Mouse (Mus musculus) CH12.LX (cell line): ENCODE measurements at regions not wholly inside any gene's neighbourhood (a gene's known extent, or its start where the extent isn't known, plus 50 kb on each side); places are given as distances from the start of the nearest gene placed in this dataset.

Experiments used
- DNase-seq: peaks from one replicate; pipeline ENCODE4 v3.0.0-alpha.2; 2013; ENCODE audit errors: extremely low read depth
- H3K27ac ChIP-seq: 2 replicates; pipeline ENCODE4 v1.5.1; 2012; ENCODE audit warnings: low read depth, mild to moderate bottlenecking, control low read depth, moderate library complexity; ENCODE audit not compliant: insufficient read depth
- H3K27me3 ChIP-seq: replicated peaks from 2 replicates; pipeline ENCODE3; 2012; ENCODE audit warnings: inconsistent platforms
- H3K36me3 ChIP-seq, 2 experiments: replicated peaks in 1 of 2; 2 replicates each; pipeline versions ENCODE3 to v1.6.1; 2012; ENCODE audit warnings: inconsistent platforms in 1 of 2, low read length in 1 of 2, mild to moderate bottlenecking in 1 of 2, mixed read lengths in 1 of 2, moderate library complexity in 1 of 2; ENCODE audit not compliant: control insufficient read depth in 1 of 2, insufficient read depth in 1 of 2
- H3K4me1 ChIP-seq, 2 experiments: 2 replicates each; pipeline ENCODE4 v1.6.1; 2012; ENCODE audit warnings: inconsistent platforms in 1 of 2, moderate library complexity in 1 of 2; ENCODE audit not compliant: insufficient read depth in 2 of 2, control insufficient read depth in 1 of 2
- H3K4me2 ChIP-seq: 2 replicates; pipeline ENCODE4 v1.6.1; 2012; ENCODE audit warnings: low read depth, mild to moderate bottlenecking, control low read depth; ENCODE audit not compliant: poor library complexity, insufficient read depth, severe bottlenecking
- H3K4me3 ChIP-seq, 3 experiments: fragments of 150-350 bp in 1 of 3; sonication (generic) in 1 of 3; replicated peaks in 1 of 3; 2 replicates each; pipeline versions ENCODE3 to v1.5.1; 2011 to 2012; ENCODE audit warnings: low read depth in 2 of 3, low read length in 2 of 3, mild to moderate bottlenecking in 2 of 3, moderate library complexity in 2 of 3, control low read depth in 1 of 3, improper control_type of control experiment in 1 of 3, inconsistent platforms in 1 of 3, mixed read lengths in 1 of 3; ENCODE audit not compliant: poor library complexity in 1 of 3
- H3K79me2 ChIP-seq: replicated peaks from 2 replicates; pipeline ENCODE4 v1.6.1; 2012; ENCODE audit warnings: mild to moderate bottlenecking, moderate library complexity; ENCODE audit not compliant: control insufficient read depth, poor library complexity, insufficient read depth, severe bottlenecking; ENCODE audit errors: extremely low read depth
- H3K9ac ChIP-seq: 2 replicates; pipeline ENCODE4 v1.6.1; 2012; ENCODE audit warnings: low read depth, mild to moderate bottlenecking, control low read depth, moderate library complexity; ENCODE audit not compliant: insufficient read depth
- H3K9me3 ChIP-seq: replicated peaks from 2 replicates; pipeline ENCODE3; 2012; ENCODE audit warnings: low read length, inconsistent platforms, mixed read lengths
- BHLHE40 ChIP-seq: IDR thresholded peaks from 2 replicates; pipeline ENCODE4 v1.6.1; 2011; ENCODE audit warnings: mild to moderate bottlenecking, low read depth, low read length, improper control_type of control experiment
- CHD1 ChIP-seq: IDR thresholded peaks from 2 replicates; pipeline ENCODE4 v1.6.1; 2012; ENCODE audit warnings: low read depth, low read length, improper control_type of control experiment, inconsistent platforms
- CHD2 ChIP-seq: IDR thresholded peaks from 2 replicates; pipeline ENCODE4 v1.6.1; 2011; ENCODE audit warnings: low read length, improper control_type of control experiment
- E2F4 ChIP-seq: IDR thresholded peaks from 2 replicates; pipeline ENCODE4 v1.6.1; 2011; ENCODE audit warnings: low read depth, low read length, improper control_type of control experiment; ENCODE audit not compliant: insufficient replicate concordance
- ELF1 ChIP-seq: IDR thresholded peaks from 2 replicates; pipeline ENCODE4 v1.6.1; 2014; ENCODE audit warnings: low read depth, mild to moderate bottlenecking, inconsistent platforms, low read length, improper control_type of control experiment
- EP300 ChIP-seq: IDR thresholded peaks from 2 replicates; pipeline ENCODE4 v1.6.1; 2011; ENCODE audit warnings: low read length, improper control_type of control experiment
- ETS1 ChIP-seq: conservative IDR thresholded peaks from 2 replicates; pipeline ENCODE4 v1.6.1; 2012; ENCODE audit warnings: low read depth, mild to moderate bottlenecking, inconsistent platforms, low read length, improper control_type of control experiment, moderate library complexity
- IRF4 ChIP-seq: IDR thresholded peaks from 2 replicates; pipeline ENCODE4 v1.6.1; 2014; ENCODE audit warnings: low read depth, mild to moderate bottlenecking, inconsistent platforms, low read length, improper control_type of control experiment
- JUND ChIP-seq: conservative IDR thresholded peaks from 2 replicates; pipeline ENCODE4 v1.6.1; 2011; ENCODE audit warnings: low read depth, low read length, improper control_type of control experiment
- MAFK ChIP-seq: IDR thresholded peaks from 2 replicates; pipeline ENCODE4 v1.6.1; 2011; ENCODE audit warnings: low read length, improper control_type of control experiment; ENCODE audit not compliant: insufficient replicate concordance
- MAX ChIP-seq: IDR thresholded peaks from 2 replicates; pipeline ENCODE4 v1.6.1; 2011; ENCODE audit warnings: low read length, improper control_type of control experiment
- MEF2A ChIP-seq: IDR thresholded peaks from 2 replicates; pipeline ENCODE4 v1.6.1; 2014; ENCODE audit warnings: low read depth, mild to moderate bottlenecking, inconsistent platforms, low read length, improper control_type of control experiment, borderline replicate concordance
- MXI1 ChIP-seq: IDR thresholded peaks from 2 replicates; pipeline ENCODE4 v1.6.1; 2011; ENCODE audit warnings: mild to moderate bottlenecking, low read depth, low read length, improper control_type of control experiment
- MYC ChIP-seq: IDR thresholded peaks from 2 replicates; pipeline ENCODE4 v1.6.1; 2011; ENCODE audit warnings: low read depth, mild to moderate bottlenecking, improper control_type of control experiment, low read length
- NELFE ChIP-seq: IDR thresholded peaks from 2 replicates; pipeline ENCODE4 v1.6.1; 2011; ENCODE audit warnings: low read depth, low read length, improper control_type of control experiment
- RAD21 ChIP-seq: IDR thresholded peaks from 2 replicates; pipeline ENCODE4 v1.6.1; 2011; ENCODE audit warnings: low read depth, mild to moderate bottlenecking, low read length, improper control_type of control experiment, moderate library complexity
- RCOR1 ChIP-seq: conservative IDR thresholded peaks from 2 replicates; pipeline ENCODE4 v1.6.1; 2012; ENCODE audit warnings: low read depth, mild to moderate bottlenecking, inconsistent platforms, low read length, improper control_type of control experiment
- SIN3A ChIP-seq: IDR thresholded peaks from 2 replicates; pipeline ENCODE4 v1.6.1; 2012; ENCODE audit warnings: low read length, improper control_type of control experiment, inconsistent platforms
- TBP ChIP-seq: conservative IDR thresholded peaks from 2 replicates; pipeline ENCODE4 v1.6.1; 2011; ENCODE audit warnings: low read depth, low read length, improper control_type of control experiment
- USF1 ChIP-seq: IDR thresholded peaks from 2 replicates; pipeline ENCODE4 v1.6.1; 2014; ENCODE audit warnings: low read depth, mild to moderate bottlenecking, inconsistent platforms, low read length, improper control_type of control experiment
- USF2 ChIP-seq: conservative IDR thresholded peaks from 2 replicates; pipeline ENCODE4 v1.6.1; 2011; ENCODE audit warnings: low read depth, low read length, improper control_type of control experiment
- dilution Hi-C: fragments of 300-500 bp; cut with MboI; formaldehyde crosslinking; loops from 2 replicates; pipeline ENCODE4 v1.14.3; 2020; ENCODE audit warnings: low sequenced_read_pairs; ENCODE audit not compliant: extremely low pct_unique_long_range_greater_than_20kb, extremely low pct_ligation_motif_present
- in situ Hi-C: fragments of 300-500 bp; cut with MboI; formaldehyde crosslinking; loops from 3 replicates; pipeline ENCODE4 v1.14.3; 2019; ENCODE audit warnings: low sequenced_read_pairs, low pct_ligation_motif_present, low pct_unique_long_range_greater_than_20kb, mixed read lengths

DNA sequence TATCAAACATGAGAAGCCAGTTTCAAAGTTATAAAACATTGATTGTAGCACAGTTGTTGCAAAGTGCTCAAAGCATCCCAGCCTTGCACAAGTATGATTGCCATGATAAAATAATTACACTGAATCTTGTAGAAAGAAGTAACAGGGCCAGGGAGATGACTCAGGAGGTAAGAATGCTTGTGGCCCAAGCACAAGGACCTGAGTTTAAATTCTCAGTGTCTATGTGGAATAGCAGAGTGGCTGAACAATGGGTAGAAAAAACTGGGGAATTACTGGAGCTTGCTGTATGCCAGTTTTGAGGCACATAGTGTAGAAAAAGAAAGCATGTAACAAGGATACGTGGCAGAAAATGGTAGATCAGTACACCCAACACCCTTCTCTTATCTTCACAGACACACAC is 332.7 kb downstream of the Kcnj2 start:
- no peak for DNase-seq
- TF ChIP-seq IRF4 (no peak), SIN3A (no peak), MAFK (no peak), ELF1 (no peak), MXI1 (no peak), NELFE (no peak), TBP (no peak), USF2 (no peak), MYC (no peak), CHD2 (no peak), ETS1 (no peak), USF1 (no peak), CHD1 (no peak), EP300 (no peak), MEF2A (no peak)
- in situ Hi-C loops, result no loop called here
- no peaks in the 10 kb centered on the region for H3K4me1 ChIP-seq
- H3K36me3 ChIP-seq, result no peaks in the 10 kb centered on the region
- no peak overlapping the region for H3K4me3 ChIP-seq
- H3K79me2 ChIP-seq, result no peaks in the 10 kb centered on the region
- no peak overlapping the region for H3K9ac ChIP-seq
- H3K27ac ChIP-seq, result no peak overlapping the region
- H3K27me3 ChIP-seq, result no peaks in the 10 kb centered on the region
- dilution Hi-C loops, result no loop called here
- no peaks in the 10 kb centered on the region for H3K9me3 ChIP-seq
- no peak overlapping the region for H3K4me2 ChIP-seq

- Histone ChIP-seq H3K4me3 (no peak overlapping the region), H3K27ac (no peak overlapping the region), H3K9ac (no peak overlapping the region), H3K27me3 (no peaks in the 10 kb centered on the region), H3K4me2 (no peak overlapping the region), H3K79me2 (no peaks in the 10 kb centered on the region), H3K36me3 (no peaks in the 10 kb centered on the region), H3K9me3 (no peaks in the 10 kb centered on the region), H3K4me1 (no peaks in the 10 kb centered on the region)
- dilution Hi-C loops (no loop called here), in situ Hi-C loops (no loop called here)
- TF ChIP-seq MAX (no peak), BHLHE40 (no peak), RAD21 (no peak), CHD1 (no peak), ELF1 (no peak), USF1 (no peak), RCOR1 (no peak), E2F4 (no peak), JUND (no peak), MEF2A (no peak)
- DNase-seq, result no peak
These were observed 343.3 kb downstream of the Kcnj2 start for GRCm38 (mm10) chr11:111409266-111409665.
